In the genomic region with DNA sequence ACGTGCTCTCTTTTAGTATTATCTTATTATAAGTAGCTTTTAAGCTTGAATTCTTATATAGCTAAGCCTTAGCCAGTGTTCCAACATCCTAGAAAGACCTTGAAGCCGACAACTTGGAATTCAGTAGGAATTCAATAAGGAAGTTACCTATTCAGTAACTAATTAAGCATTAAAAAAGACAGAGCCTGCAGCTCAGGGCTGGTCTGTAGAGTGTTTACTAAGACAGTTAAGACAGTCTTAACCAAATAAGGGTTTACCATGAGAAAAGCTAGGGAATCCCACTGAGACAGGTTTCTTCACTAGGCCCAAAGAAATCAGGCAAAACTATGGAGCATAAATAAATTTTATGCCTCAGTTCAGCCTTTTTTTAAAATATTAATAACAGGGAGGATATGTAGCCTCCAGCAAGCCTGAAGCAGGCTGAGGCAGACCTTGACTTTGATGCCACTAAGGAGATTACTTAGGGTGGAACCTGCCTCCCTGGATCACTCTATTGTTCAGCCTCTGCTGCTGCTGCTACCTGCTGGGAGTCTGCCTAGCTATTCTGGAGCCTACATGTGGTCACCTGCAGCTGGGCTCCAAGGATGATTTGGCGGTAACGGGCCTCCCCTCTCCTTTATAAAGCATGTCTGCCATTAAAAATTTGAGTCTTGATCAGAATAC, we compare ENCODE assay signal across 26 mouse cellular contexts.
"Had no signal": no experiment of that assay in that cellular context is flagged by ENCODE, and none has a peak within 500 bp of the region (broad histone marks: within the 10 kb centered on the region; RNA-seq: fewer than 3 reads in every experiment).

No protein-coding gene starts in this region.

- H3K4me3 ChIP-seq: heart, adult 2 months; heart, embryonic 10.5 days; heart, embryonic 13.5 days; heart, embryonic 15.5 days; hindbrain, embryonic 10.5 days; hindbrain, embryonic 12.5 days; intestine, embryonic 15.5 days; layer of hippocampus, adult 2 months; limb, embryonic 13.5 days; limb, embryonic 15.5 days; liver, embryonic 12.5 days had no signal

- H3K27ac ChIP-seq: heart, adult 2 months; heart, embryonic 10.5 days; heart, embryonic 13.5 days; heart, embryonic 15.5 days; hindbrain, embryonic 10.5 days; hindbrain, embryonic 12.5 days; hindbrain, embryonic 14.5 days; intestine, embryonic 15.5 days; layer of hippocampus, adult 2 months; limb, embryonic 13.5 days; limb, embryonic 15.5 days; liver, embryonic 12.5 days; liver, embryonic 14.5 days had no signal

- ATAC-seq: hindbrain, embryonic 16.5 days; inflammation-experienced regulatory T-cells, adult 6 months; intestine, embryonic 15.5 days; intestine, postnatal 0 days; liver, embryonic 12.5 days had no signal

- H3K9me3 ChIP-seq: heart, embryonic 15.5 days; intestine, embryonic 15.5 days; limb, embryonic 15.5 days had no signal

- H3K36me3 ChIP-seq: heart, embryonic 10.5 days; heart, embryonic 13.5 days; heart, embryonic 15.5 days; hindbrain, embryonic 10.5 days; hindbrain, embryonic 12.5 days; intestine, embryonic 15.5 days; limb, embryonic 13.5 days; limb, embryonic 15.5 days; liver, embryonic 12.5 days had no signal

- H3K4me1 ChIP-seq: heart, embryonic 10.5 days; heart, embryonic 13.5 days; heart, embryonic 15.5 days; hindbrain, embryonic 10.5 days; hindbrain, embryonic 12.5 days; intestine, embryonic 15.5 days; limb, embryonic 13.5 days; limb, embryonic 15.5 days; liver, embryonic 12.5 days had no signal

- H3K4me2 ChIP-seq: heart, embryonic 13.5 days; heart, embryonic 15.5 days; hindbrain, embryonic 12.5 days; hindbrain, embryonic 14.5 days; intestine, embryonic 15.5 days; limb, embryonic 13.5 days; limb, embryonic 15.5 days; liver, embryonic 12.5 days had no signal

- DNase-seq: gastrocnemius, postnatal 14 days; gastrocnemius, postnatal 36 days; heart, adult 11 months; heart, adult 2 months; heart, postnatal 4 days; kidney, adult 18-20 months; kidney, adult 8-10 months; kidney, postnatal 10 days; kidney, postnatal 25 days; kidney, postnatal 4 days; left cerebral cortex, postnatal 4 days had no signal

- H3K27me3 ChIP-seq: heart, embryonic 13.5 days; heart, embryonic 15.5 days; hindbrain, embryonic 12.5 days; intestine, embryonic 15.5 days; limb, embryonic 13.5 days; limb, embryonic 15.5 days; liver, embryonic 12.5 days had no signal

- H3K9ac ChIP-seq: heart, embryonic 13.5 days; heart, embryonic 15.5 days; hindbrain, embryonic 12.5 days; hindbrain, embryonic 14.5 days; intestine, embryonic 15.5 days; limb, embryonic 13.5 days; limb, embryonic 15.5 days; liver, embryonic 12.5 days; liver, embryonic 14.5 days had no signal
